Mouse (Mus musculus) olfactory bulb, adult 2 months (tissue): ENCODE measurements around the gene Ttyh2.

Experiments used
- CTCF ChIP-seq: fragments of 200-500 bp; IDR thresholded peaks from 2 replicates; pipeline ENCODE4 v1.5.1; 2012; ENCODE audit warnings: low read depth, mild to moderate bottlenecking, low read length, moderate library complexity; ENCODE audit not compliant: insufficient read depth
- POLR2A ChIP-seq: fragments of 200-500 bp; IDR thresholded peaks from 2 replicates; pipeline ENCODE4 v1.6.1; 2012; ENCODE audit warnings: mild to moderate bottlenecking, low read depth, low read length, moderate library complexity; ENCODE audit not compliant: insufficient read depth

DNA sequence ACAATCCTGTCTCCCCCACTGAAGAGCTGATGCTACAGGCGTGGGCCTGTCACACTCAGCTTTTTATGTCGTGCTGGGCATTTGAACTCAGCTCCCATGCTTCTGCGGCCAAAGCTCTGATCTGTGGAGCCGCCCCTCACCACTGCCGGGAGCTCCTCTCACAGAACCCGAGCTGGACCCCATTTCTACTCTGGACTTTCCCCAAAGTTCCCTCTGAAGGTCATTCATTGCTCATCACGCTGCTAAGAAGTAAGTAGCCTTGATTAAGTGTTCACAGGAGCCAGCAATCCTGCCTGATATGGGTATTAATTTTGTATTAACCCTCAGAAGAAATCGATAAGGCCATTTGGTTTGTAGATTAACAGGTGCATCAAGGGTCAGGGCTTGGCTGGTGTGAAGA is 47.2 kb downstream of the Ttyh2 start:
- TF ChIP-seq CTCF (no peak), POLR2A (no peak)
